Mouse (Mus musculus) layer of hippocampus, adult 11-12 months (tissue): Measurements from ENCODE around the gene Eef1akmt1.

ENCODE experiments used
- DNase-seq: peaks from one replicate; pipeline ENCODE4 v3.0.0; 2022; ENCODE audit warnings: low spot score

Gene Eef1akmt1

DNA sequence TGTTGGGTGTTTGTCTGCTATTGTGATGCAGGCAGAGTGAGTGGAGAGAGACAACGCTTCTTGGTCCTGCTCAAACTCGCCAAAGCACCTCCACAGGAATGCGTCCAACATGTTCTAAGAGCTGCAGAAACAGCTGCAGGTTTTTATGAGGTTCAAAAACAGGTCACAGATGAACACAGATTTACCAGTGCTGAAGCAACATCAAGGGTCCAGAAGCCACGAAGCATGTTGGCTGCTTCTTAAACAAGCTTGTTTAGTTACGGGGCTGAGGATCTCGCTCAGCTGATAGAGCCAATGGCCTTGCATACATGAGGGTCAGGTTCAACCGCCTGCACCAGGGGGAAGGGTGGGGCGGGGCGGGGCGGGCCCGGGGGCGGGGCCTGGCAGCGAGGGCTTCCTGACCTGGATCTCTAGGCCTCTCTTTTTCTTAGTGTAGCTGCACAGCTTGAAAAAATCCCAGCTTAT is 24.8 kb downstream of the Eef1akmt1 start:
- no peak for DNase-seq

DNA sequence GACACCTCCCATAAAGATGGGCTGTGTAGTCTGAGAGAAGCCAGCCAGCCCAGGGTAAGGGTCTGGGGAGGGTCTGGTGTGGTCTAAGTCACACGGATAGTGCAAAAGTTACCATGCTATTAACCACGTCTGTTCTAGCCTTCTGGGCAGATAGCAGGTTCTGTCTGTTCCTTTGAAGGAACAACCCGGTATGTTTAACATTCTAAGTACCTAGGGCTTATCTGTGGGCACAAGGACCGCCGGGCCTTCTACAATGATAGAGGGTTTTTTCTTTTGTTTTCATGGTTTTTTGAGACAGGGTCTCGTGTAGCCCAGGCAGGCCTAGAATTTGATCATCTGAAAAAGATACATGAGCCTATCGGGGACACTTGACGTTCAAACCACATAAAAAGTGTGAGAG is 25.3 kb downstream of the Eef1akmt1 start:
- no peak for DNase-seq

DNA sequence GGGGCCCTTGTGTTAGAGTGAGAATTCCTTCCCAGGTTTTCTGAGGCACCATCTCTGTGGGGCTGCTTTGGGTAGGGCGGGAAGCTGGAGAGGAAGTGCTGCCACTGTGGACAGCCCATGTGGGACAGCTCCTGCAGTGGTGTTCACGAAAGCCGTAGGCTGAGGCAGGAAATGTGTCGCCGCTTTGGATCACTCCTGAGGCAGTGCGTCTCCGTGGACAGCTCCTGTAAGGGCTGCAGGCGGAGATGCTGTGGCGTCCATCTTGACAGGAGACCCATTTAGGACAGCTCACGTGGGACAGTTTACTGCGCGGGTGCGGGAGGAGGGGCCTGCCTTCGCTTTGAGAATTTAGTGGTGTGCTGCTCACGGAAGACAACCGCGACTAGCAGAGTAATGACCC is 25.9 kb downstream of the Eef1akmt1 start:
- DNase-seq: no peak

DNA sequence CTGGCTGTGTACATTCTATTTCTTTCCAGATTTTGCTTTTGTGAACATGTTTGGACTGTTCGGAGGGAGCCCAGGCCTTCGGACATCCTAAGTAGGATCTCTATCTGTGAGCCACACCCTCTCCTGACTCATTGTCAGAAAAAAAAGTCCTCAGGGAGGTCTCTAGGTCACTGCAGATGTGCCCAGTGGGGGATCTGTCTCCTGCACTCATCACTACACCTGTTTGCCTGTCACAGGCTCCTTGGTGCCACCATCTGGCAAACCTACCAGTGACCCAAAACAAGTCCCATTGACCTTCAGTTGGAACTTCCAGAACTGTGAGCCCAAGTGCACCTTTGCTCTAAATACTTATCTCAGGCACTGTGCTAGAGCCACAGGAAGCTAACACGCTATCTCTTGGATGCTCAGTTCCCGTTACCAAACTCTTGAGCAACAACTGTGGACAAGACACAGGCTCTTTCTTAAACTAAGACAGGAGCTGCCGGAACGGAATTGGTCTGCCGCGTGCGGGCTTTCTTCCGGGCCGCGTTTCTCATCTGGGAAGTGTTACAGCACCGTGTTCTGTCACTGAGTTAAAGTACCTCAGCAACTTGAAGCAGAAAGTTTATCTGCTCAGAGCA is 27.9 kb downstream of the Eef1akmt1 start:
- no peak for DNase-seq

DNA sequence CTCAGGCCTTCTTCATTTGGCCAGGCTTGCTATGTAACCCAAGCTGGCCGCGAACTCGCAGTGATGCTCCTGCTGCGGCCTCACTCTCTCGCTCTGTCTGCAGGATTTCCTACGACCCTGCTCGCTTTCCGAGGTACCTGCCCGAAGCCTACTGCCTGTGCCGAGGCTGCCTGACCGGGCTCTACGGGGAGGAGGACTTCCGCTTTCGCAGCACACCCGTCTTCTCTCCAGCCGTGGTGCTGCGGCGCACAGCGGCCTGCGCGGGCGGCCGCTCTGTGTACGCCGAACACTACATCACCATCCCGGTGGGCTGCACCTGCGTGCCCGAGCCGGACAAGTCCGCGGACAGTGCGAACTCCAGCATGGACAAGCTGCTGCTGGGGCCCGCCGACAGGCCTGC is 29.2 kb downstream of the Eef1akmt1 start:
- no peak for DNase-seq

DNA sequence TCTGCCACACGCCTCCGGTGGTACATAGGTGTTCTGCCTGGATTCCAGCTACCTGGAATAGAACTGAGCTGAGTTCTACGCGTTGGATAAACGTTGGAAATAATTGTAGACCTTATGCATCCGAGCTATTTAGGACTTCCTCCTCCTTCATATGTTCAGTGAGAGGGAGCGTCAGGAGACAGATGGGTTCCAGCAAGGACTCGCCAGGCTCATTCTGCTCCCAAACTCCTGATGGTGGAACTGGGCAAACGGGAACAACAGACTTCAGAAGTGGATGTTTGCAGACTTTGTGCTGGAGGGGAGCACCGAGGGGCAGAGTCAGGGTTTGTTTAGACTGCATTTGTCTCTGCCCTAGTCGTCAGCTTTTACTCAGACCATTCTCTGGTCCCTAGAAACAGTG is 30.7 kb downstream of the Eef1akmt1 start:
- peak; percentile 63 for DNase-seq

DNA sequence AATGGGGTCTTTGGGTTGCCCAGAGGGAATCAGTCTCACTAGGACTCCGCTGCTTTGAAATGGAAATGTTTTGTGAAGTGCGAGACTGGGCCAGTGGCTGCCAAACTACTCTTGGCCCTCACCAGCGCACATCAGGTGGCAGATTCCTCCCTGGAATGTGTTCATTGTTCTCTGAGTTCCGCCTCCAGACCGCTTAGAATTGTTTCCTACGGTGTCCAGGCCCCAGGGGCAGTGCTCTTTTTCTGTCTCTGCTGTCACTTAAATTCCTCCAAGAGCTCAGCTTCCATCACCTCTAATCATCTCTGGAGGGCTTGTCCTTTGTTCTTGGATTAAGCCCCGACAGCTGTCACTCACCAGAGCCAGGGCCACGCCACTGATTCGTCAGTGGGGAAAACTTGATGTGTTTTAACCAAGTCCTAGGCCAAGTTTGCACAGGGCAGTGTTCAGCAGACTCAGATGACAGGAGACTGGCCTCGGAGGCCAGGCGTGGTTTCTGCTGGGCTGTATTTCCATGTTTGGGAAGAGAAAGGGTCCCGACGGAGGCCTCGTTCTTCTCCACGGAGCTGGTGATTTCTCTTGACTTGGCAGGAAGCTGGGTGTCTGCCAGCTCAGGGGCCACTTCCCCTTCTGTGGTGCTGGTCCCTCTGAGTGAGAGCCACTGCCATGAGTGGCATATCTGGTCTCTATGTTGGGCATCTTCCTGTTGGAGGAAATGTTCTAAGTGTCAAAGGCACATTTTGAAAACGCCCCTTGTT is 34.0 kb downstream of the Eef1akmt1 start:
- DNase-seq: no peak

DNA sequence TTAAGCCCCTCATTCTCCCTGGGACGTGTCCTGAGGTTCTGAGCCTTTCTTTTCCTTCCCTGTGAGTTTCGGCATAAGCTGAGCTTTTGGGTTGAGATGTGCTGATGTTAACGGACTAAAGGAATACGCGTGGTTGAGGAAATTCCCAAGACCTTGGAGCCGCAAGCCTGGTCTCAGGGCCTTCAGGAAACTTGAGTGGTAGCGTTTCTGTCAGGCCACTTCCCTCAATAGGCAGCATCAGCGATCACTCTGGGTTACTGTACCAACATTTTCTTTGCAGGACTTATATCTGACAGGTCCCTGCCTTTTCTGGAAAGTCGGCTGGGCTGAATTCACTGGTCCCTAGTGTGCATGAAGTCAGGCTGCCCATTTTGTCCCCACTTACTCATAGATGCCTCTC is 34.6 kb downstream of the Eef1akmt1 start:
- no peak for DNase-seq

DNA sequence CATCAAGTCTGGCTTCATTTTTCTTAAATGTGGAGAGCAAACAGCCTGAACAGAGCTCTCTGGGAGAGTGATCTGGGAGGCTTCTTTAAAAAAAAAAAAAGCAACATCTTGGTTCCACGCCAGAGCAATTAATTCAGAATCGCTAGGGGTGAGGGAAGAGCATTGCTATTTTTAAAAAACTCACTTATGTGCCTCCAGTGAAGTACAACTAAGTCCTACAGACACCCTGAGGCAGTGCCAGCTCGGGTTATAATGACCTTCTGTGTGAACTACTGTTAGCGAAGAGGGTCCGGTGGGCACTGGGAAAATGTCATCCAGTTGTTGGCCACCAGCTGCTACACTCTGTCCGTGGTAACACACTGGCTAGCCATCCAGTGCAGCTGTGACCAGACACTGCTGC is 35.8 kb downstream of the Eef1akmt1 start:
- no peak for DNase-seq

DNA sequence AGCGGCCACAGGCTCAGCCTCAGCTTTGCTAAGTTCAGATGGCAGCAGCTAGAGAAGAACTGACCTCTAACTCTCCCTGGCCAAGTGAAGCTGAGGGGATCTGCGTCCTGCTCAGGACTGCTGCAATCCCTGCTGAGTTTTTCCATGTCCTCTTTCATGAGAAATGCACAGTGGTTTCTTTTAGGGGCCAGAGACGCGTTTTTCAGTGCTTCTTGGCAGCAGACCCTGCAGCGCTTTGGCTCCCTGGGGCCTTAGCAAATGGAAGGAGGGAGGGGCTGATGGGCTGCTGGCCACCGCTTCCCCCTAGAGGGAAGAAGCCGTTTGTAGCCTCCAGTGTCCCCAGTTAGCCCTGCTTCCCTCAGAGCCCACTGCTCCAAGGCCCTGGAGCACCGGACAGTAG is 36.5 kb downstream of the Eef1akmt1 start:
- DNase-seq: no peak

DNA sequence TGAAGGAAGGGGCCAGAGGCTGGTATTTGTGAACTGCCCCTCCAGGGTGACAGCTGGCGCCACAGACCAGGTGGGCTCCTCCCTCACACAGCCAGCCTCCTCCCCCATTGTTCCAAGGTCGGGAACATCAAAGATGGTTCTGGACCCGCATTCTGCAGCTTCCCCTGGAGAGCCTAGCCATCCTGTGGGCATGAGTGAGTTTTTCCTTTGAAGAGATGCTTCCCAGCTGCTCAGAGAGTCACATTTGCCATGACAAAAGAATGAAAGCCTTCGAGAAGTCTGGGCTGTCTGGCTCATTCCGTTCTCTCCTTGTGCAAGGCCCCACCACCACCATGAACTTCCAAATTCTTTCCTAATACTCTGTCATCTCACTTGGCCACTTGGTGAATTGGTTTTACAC is 37.1 kb downstream of the Eef1akmt1 start:
- DNase-seq: no peak

DNA sequence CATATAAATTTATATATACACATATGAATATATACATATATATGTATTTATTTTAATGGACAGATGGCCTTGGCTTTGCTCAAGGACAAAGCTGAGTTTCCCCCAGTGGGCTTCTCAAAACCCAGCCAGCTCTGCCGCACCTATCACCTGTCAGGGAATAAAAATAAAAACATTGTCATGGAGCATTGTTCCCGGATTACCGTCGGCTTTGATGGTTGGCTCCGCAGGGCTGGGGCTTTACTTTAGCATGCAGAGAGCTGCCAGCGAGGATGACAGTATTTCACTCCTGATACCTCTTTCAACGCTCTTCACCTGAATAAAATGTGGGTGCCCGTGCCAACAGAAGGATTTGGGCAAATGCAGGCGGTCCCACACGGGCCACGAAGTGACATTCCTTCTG is 37.6 kb downstream of the Eef1akmt1 start:
- DNase-seq: no peak

DNA sequence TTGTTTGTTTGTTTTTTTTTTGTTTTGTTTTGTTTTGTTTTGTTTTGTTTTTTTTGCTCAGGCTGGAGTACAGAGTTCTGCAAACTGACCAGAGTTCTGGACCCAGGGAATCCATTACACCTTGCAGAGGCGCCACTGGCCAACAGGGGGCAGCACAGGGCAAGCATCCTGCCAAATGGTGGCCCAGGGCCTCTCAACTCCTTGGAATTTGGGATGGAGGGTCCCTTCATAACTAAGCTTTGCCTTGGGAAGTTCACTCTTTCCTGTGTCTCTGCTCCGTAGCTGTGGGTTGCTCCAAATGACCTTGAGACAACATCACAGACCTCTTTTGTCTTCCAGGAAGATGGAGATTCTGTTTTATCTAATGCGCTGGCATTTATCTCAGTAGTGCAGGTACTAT is 38.2 kb downstream of the Eef1akmt1 start:
- DNase-seq: peak; percentile 61

DNA sequence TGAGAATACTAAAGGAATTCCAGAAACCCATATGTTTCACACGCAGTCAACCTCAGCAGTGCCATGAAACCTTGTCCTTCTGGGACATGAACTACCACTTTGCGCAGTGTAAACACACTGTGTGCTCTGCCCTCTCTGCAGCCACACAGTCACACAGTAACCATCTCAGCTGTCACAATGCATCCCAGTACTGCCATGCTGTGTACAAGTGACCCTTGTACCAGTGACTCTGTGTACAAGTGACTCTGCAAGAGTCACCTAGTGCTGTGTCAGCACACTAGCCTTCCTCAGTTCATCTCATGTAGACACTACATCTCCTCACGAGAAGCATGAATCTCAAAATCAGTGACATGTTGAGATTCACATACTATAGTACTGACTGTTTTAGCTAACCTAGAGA is 38.8 kb downstream of the Eef1akmt1 start:
- no peak for DNase-seq

DNA sequence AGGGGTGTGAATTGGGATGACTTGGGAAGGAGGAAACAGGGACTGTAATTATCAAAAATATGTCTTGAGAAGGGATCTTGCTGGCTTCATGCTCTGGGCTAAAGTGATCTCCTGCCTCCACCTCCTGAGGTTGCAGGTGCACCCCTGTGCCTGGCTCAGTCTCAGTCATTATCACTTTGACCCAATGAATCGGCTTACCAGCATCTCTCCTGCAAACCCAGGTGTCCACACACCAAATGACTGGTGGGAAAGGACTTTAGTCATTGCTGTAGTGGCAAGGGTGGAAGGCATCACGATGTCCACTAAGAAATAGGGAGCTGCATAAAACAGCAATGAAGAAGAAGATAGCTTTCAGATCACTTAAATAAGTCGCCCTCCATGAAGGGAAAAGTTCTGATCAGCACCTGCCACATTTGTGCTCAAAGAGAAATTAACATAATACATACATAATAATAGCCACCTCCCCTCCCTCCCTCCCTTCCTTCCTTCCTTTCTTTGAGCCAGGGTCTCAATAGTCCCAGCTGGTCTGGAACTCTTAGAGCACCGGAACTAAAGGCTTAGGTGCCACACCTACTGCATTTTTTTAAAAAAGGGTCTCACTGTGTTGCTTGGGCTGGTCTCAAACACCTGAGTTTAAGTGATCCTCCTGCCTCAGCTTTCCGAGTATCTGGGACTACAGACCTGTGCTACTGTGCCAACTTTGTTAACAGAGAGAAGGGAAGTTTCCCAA is 41.5 kb downstream of the Eef1akmt1 start:
- no peak for DNase-seq

DNA sequence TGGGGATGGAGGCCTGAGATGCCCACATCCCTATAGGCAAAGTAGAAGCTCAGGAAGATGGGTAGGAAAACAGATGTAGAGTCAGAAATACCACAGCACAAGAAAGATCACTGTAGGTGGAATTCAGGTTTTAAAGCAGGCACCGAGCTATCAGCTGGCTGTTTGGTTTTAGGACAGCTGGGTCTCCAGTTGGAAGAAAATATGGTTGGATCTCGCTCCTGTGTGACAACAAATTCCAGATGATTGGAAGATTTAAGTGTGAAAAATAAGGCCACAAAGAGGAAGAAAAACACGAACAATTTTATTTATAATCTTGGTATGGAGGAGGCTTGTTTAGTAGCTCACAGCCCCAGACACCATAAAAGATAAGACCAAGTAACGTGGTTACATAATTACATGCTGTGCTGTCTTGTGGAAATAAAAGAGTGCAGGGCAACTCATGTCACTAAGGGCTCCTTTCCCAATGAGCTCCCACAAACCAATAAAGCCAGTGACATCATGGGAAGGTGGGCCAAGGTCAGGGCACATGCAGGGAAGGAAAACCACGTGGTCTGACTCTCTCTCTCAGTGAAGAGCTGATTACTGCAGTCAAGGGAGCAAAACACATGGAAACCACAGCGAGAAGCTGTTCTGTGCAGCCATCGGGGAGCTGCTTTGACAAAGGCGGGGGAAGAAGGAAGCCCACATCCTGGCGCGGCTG is 42.2 kb downstream of the Eef1akmt1 start:
- DNase-seq: peak; percentile 57

DNA sequence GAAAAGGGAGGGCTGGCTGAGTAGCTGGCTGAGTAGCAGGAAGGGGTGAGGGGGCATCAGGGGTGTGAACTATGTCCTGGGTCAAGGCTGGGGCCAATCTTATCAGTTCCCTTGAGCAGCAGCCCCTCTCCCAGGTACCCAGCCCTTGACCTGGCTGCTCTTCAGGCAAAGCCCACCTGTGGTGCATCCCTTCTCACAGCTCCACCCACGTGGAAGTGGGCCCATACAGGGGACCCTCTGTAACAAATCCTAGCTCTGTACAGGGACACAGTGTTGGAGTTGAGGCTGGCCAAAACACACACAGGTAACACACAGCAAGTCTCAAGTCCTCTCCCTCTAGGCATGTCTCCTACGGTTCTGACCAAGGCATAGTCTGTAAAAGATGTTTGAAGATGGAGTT is 43.8 kb downstream of the Eef1akmt1 start:
- DNase-seq: no peak

DNA sequence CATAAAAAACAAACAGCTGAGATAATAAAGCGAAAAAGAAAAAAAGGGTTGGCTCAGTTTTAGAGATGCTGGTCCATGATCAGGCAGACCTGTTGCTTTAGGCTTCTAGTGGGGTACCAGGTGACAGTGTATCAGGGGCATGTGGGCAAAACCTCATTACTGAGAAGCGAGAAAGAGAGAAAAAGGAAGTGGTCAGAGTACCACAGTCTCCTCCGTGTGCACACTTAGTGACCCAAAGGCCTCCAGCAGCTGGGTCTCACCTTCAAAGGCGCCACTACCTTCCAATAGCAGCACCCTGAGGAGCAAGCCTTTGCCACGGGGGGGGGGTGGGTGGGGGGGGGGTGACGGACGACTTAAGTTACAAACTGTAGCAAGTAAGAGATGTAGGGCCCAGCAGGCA is 44.3 kb downstream of the Eef1akmt1 start:
- DNase-seq: no peak

DNA sequence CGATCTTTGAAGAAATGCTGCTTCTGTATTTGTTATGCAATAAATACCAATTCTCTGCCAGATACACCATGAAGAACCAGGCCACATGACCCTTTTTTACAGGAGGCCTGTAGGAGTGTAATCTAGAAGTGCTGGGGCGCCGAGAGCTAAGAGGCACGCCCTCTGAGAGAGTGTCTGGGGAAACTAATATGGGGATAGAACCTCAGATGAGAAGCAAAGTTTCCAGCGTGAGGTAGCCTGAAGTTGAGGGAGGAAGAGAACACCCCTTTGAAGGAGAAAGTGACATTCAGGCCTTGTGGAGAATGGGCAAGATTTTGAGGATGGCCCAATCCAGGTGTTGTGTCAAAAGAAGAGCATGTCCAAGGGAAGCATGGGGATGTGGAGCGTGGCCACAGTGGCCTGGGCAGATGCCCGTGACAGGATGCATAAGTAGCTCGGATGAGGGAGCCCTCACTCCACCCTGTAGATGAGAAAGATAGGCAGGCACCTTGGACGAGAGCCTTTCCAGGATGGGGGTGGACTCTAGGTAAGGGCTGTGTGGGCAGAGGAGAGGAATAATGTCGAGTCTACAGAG is 45.3 kb downstream of the Eef1akmt1 start:
- no peak for DNase-seq

DNA sequence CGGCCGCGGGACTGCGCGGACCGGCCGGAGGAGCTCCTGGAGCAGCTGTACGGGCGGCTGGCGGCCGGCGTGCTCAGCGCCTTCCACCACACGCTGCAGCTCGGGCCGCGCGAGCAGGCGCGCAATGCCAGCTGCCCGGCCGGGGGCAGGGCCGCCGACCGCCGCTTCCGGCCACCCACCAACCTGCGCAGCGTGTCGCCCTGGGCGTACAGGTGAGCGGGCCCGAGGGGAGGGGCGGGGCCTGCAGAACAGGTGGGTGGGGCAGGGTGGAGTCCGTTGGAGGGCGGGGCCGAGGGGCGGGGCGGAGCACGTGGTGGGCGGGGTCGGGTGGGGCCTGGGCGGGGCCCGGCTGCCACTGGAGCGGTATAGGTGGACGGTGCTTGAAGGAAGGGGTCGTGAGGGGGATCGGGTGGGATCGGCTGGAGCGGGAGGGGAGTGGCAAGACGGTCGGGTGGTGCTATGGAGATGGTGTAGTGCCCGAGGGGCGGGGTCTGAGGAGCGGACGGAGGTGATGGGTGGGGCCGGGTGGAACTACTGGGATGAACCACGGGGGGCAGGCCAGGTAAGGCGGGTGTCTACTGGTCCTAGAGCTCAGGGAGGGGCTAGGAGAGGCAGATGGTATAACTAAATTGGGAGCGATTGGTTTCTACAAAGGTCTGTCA is 45.9 kb downstream of the Eef1akmt1 start:
- peak; percentile 75 for DNase-seq

DNA sequence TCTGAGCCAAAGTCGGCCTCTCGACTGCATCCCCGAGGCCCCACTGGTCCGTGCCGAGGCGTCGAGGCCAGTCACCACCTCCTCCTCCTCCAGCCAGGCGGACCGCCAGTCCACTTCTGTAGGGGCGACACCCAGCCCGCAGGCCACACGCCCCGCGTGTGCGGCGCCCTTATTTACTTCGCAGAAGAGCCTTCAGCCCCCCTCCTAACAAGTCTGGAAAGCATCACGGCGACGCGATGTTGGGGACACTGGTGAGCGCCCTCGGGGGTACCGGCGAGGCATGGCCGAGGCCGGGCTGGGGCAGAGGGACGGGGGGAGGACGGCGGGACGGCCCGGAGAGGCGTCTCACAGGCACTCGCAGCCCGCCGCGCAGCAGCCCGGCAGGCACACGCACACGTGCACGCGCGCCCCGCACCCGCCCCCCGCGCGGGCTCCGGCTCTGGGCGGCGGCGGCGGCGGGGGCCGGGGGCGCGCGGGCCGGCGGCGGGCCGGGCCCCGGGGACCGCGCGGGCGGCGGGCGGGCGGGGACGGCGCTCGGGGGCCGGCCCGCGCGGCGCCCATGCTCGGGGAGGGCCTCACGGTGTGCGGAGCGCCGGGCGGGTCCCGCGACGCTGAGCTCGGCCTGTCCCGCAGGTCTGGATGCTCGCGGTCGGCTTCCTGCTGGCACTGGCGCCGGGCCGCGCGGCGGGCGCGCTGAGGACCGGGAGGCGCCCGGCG is 46.6 kb downstream of the Eef1akmt1 start, which contains the start of gene Il17d:
TSS of gene Il17d (plus strand) at position 107 of the 717 bp plus-strand sequence.
- DNase-seq: no peak
